Mouse (Mus musculus): ENCODE measurements around the gene Olfr1279.
"Not testable (repeated sequence)": the region's sequence is repeated elsewhere in the genome, so short reads cannot be mapped to it uniquely, and the experiment has no call there.

Olfr1279 gene

DNA sequence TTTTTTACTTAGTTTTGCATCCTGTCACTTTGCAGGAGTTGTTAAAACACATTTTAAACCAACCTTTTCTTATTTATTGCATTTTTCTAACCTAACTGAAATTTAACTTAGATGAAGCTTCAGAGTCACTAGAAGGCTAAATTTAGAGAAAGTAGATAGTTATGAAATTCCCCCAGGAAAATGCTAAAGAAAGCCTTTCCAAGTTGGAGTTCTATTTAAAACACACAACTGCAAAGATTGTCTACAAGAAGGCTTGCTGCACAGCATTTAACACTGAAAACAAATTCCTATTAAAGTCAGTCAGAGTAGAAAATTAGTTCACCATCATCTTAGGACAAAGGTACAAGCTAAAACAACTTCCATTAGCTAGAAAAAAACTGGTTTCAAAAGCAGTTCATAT lies at the start of gene Olfr1279:
Gene Olfr1279, plus strand, starts transcription at position 262 of the 400 bp plus-strand sequence.
- DNase-seq (ENCODE audit: low spot score in 2 of 2), result no peak

DNA sequence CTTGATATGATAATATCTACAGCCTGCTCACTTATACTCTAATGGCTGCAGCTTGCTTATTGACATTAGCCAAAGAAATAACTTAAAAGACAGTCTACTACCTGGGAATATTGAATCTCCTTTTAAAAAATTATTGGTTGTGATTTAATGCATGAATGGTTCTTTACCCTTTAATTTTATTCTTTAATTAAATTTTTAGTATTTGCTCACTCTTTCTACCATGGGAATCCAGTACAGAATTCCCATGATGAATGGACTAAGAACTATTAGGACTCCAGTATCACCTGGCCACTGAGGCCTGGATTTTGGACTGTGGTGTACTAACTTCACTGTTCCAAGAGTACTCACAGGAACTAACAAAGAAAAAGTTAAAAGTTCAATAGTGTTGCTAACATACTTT lies 46.2 kb upstream of the Olfr1279 start, which contains the start of gene Olfr1276:
Gene Olfr1276, plus strand, starts transcription at position 301 of the 400 bp plus-strand sequence.
- no peak for DNase-seq (ENCODE audit: low spot score in 2 of 2)

DNA sequence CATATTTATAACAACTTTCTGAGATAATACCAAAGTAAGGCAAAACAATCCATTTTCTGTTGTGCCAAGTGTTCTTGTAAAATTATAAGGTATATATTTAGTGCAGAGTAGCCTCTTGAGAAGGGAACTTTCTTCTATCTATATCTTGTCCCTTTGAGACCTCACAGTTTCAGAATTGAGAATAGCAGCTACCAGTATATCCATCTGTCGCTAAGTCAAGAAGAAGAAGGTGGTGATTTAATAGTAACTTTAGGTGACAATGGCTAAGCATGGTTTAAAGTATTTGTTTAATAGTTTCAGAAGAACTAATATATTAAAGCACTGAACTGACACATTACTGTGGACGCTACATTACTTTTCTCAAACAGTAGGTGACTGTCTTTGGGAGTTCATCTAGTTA lies 26.4 kb upstream of the Olfr1279 start, which contains the start of gene Olfr1277:
Gene Olfr1277, minus strand, starts transcription at position 101 of the 400 bp plus-strand sequence.
- DNase-seq (ENCODE audit: low spot score in 2 of 2), result no peak

DNA sequence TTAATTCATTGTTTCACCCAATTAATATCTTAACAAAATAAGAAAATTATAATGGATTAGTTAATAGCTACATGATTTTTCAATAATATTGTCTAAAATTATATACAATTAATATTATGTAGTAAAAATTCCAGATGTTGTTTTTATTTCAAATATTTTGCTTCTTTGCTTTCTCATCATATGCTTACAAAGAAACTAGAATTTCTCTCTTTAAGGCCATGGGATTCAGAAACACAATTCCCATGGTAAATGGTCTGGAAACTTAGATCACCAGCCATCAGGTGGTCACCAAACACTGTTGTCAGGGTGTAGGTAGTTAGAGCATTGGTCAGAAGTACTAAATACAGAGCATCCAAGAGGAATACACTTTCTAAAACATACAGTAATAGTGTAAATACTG lies 10.6 kb upstream of the Olfr1279 start, which contains the start of gene Olfr1278:
Gene Olfr1278, plus strand, starts transcription at position 301 of the 400 bp plus-strand sequence.
- no peak for DNase-seq (ENCODE audit: low spot score in 2 of 2)

DNA sequence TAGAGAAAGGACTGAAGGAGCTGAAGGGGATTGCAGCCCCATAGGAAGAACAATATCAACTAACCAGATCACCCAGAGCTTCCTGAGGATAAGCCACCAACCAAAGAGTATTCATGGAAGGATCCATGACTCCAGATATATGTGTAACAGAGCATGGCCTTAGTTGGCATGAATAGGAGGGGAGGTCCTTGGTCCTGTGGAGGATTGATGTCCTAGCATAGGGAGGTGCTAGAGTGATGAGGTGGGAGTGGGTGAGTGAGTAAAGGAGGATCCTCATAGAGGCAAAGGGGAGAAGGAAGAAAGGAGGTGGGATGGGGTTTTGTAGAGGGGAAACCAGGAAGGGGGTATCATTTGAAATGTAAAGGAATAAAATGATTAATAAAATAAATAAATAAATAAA lies 1.9 kb upstream of the Olfr1279 start:
- no peak for DNase-seq (ENCODE audit: low spot score in 2 of 2)

DNA sequence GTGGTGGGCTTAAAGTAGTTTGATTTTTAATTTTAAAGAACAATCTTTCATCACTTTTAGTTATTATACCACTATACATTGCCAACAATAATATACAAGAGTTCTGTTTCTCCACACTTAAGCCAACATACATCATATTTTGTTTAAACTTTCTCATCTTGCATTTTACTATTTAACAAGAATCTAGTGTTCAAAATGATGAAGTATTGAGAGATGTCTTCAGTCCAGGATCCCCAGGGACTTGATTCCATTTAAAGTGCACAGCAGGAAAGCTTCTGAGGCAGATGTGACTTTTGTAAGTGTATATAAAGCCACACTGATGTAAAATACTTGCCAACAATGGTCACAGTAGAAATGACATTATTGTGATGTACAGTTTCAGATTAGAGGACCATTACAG lies 13.3 kb downstream of the Olfr1279 start, which contains the start of gene Olfr1280:
Gene Olfr1280, plus strand, starts transcription at position 301 of the 400 bp plus-strand sequence.
- no peak for DNase-seq (ENCODE audit: low spot score in 2 of 2)

GRCm38 (mm10) chr2:111326220-111326619 lies 25.8 kb downstream of the Olfr1279 start, which contains the start of gene Olfr1281:
Gene Olfr1281, plus strand, starts transcription at chr2:111326520.
- no peak for DNase-seq (ENCODE audit: low spot score in 2 of 2)

DNA sequence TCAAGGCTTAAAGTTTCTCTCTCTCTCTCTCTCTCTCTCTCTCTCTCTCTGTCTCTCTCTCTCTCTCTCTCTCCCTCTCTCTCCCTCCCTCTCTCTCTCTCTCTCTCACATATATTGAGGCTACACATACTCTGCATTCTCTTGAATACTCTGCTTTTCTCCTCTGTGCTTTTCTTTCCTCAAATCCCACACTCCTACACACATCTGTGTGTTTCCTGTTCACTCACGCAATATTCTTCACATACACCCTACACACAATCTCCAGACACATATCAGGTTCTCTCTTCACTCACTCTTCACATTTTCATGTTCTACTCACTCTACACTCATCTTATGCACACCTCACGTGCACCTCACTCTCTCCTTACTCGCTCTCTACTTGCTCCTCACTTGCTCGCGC lies 33.3 kb downstream of the Olfr1279 start:
- not testable (repeated sequence) for DNase-seq (ENCODE audit: low spot score in 2 of 2)

DNA sequence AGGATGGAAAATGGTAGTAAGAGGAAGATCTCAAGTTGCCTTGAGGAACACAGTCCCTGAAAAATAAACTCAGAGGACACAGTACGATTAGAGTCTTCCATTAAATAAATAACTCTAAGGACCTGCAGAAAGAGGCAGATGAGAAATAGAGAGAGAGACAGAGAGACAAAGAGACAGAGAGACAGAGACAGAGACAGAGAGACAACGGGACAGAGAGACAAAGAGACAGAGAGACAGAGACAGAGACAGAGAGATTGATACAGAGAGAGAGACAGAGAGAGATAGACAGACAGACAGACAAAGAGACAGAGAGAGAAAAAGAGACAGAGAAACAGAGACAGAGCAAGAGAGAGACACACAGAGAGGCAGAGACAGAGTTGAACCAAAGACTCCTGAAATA lies 35.5 kb downstream of the Olfr1279 start, which contains the start of gene Olfr1282:
Gene Olfr1282, minus strand, starts transcription at position 101 of the 400 bp plus-strand sequence.
- no peak for DNase-seq (ENCODE audit: low spot score in 2 of 2)

All from spleen, postnatal 10 days (tissue).